Mouse (Mus musculus) limb, embryonic 15.5 days (tissue): Measurements from ENCODE around the gene Gm973. TPM values are rescaled to one million over a fixed set of nuclear protein-coding genes. Genes with fewer than 3 reads are reported as not detected.
A peak's percentile ranks its signal among the peaks of the same experiment; 100 is the strongest.
"Not testable (repeated sequence)": the region's sequence is repeated elsewhere in the genome, so short reads cannot be mapped to it uniquely, and the experiment has no call there.

ENCODE experiments used
- ATAC-seq: fragments of 200-750 bp; cut with Nextera tagmentation; 2 replicates; pipeline ENCODE4 v1.8.0; 2017; ENCODE audit warnings: low read depth, moderate TSS enrichment; ENCODE audit not compliant: insufficient number of reproducible peaks, low FRiP score, low TSS enrichment
- H3K27ac ChIP-seq: fragments of 300-500 bp; sonication (generic); 2 replicates; pipeline ENCODE4 v1.5.1; 2015; ENCODE audit warnings: moderate library complexity, mild to moderate bottlenecking, inconsistent platforms
- H3K27me3 ChIP-seq: fragments of 300-500 bp; sonication (generic); 2 replicates; pipeline ENCODE4 v1.6.1; 2015; ENCODE audit warnings: inconsistent platforms
- H3K36me3 ChIP-seq: fragments of 300-500 bp; sonication (generic); 2 replicates; pipeline ENCODE4 v1.6.1; 2015; ENCODE audit warnings: inconsistent platforms
- H3K4me1 ChIP-seq: fragments of 300-500 bp; sonication (generic); 2 replicates; pipeline ENCODE4 v1.6.1; 2015; ENCODE audit warnings: inconsistent platforms
- H3K4me2 ChIP-seq: fragments of 300-500 bp; sonication (generic); 2 replicates; pipeline ENCODE4 v1.6.1; 2015; ENCODE audit warnings: mild to moderate bottlenecking, inconsistent platforms
- H3K4me3 ChIP-seq: fragments of 300-500 bp; sonication (generic); 2 replicates; pipeline ENCODE4 v1.5.1; 2015; ENCODE audit warnings: mild to moderate bottlenecking, inconsistent platforms
- H3K9ac ChIP-seq: fragments of 300-500 bp; sonication (generic); 2 replicates; pipeline ENCODE4 v1.6.1; 2015; ENCODE audit warnings: inconsistent platforms
- H3K9me3 ChIP-seq: fragments of 300-500 bp; sonication (generic); 2 replicates; pipeline ENCODE4 v1.6.1; 2016; ENCODE audit warnings: inconsistent platforms
- WGBS: fragments of 180-500 bp; shearing (Covaris S2); methylation state at CpG from one replicate; pipeline ENCODE4 v1.1.7; 2015; 5-methylcytosine and 5-hydroxymethylcytosine counted together
- polyA plus RNA-seq: library from polyadenylated mRNA; unstranded; fragments of >200 nt; fragmentation: Nextera tagmentation; extraction: Ambion mirVana; gene quantifications from 2 replicates; pipeline ENCODE4 v1.2.1, GENCODE M21; 2015

The Gm973 gene
- polyA plus RNA-seq, 1 experiment from 2014 or later = 2.4 TPM

DNA sequence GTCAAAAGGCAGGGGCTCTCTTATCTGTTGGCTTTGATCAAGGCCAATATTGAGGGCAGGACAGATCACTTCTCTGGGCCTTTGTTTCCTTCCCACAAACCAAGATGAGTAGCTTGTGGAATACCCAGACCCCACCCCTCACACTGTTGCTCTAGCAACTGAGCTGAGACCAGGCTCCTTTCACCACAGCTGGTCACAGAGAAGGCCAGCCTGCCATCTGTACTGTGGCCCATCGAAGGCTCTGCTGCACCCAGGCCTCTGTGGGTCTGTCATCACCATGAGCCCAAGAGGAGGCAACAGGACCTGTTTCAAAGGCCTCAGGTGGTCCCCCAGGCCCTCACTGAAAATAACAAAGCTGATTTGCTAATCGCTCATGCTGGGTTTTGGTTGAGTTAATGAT is 99.0 kb downstream of the Gm973 start:
- no peak overlapping the region for H3K27ac ChIP-seq
- H3K36me3 ChIP-seq = no peaks in the 10 kb centered on the region
- no peaks in the 10 kb centered on the region for H3K4me1 ChIP-seq
- H3K9ac ChIP-seq = no peak overlapping the region
- H3K27me3 ChIP-seq = no peaks in the 10 kb centered on the region
- H3K4me3 ChIP-seq = no peak overlapping the region
- no peaks in the 10 kb centered on the region for H3K9me3 ChIP-seq
- WGBS = 79% methylated on average over 2 of the region's 2 CpGs
- no peak overlapping the region for H3K4me2 ChIP-seq
- ATAC-seq = no peak

DNA sequence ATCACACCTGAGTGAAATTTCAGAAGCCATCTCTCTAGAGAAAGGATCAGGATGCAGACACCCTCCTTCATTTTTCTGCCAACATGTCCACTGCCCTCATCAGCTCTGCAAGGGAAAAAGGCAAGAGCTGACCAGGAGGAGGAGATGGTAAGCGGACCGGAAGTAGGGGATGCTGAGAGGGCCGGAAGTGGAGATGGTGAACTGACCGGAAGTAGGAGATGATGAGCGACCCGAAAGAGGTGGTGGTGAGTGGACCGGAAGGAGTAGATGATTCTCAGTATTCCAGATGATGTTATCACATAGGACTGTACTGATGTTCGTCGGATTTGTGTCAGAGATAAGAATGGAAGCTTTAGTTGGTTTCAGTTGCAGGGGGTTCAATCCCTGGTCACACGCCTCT is 103.1 kb downstream of the Gm973 start:
- Histone ChIP-seq H3K4me1 (no peaks in the 10 kb centered on the region), H3K4me2 (no peak overlapping the region), H3K9me3 (no peaks in the 10 kb centered on the region), H3K9ac (no peak overlapping the region), H3K36me3 (no peaks in the 10 kb centered on the region), H3K27ac (no peak overlapping the region), H3K27me3 (no peaks in the 10 kb centered on the region), H3K4me3 (no peak overlapping the region)
- ATAC-seq = no peak
- WGBS = 89% methylated on average over 10 of the region's 10 CpGs

DNA sequence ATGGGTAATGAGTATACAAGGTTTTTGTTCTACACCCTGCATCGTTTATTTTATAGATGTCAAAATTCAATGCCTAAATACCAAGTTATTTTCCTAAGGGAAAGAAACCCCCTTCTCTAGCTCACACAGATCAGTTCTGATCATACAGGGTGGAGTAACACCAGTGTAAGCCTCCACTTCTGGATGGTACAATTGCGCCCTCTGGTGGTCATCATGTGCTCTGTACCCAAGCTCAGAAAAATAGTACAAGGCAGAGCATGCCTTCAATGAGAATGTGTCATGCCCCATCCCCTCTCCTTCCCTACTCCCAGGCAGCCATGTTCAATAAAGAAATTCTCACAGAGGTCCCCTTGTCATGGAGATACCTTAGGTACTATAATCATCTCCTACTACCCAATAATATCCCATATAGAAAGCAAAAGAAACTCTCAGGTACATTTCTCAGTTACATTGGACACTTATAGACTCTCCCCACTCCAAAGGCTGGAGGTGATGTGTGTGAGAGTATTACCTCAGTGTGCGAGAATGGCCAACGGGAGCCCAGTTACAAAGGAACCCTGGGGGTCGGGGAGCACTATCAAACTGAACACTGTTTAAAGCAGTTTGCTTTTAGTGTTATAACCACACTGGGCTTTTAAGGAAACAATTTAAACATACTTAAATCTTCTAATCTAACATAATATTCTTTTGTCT is 107.4 kb downstream of the Gm973 start:
- Histone ChIP-seq H3K9me3 (no peaks in the 10 kb centered on the region), H3K9ac (no peak overlapping the region), H3K4me1 (no peaks in the 10 kb centered on the region), H3K36me3 (no peaks in the 10 kb centered on the region), H3K27ac (no peak overlapping the region), H3K4me2 (no peak overlapping the region), H3K4me3 (no peak overlapping the region), H3K27me3 (no peaks in the 10 kb centered on the region)
- WGBS = 26% methylated on average over 5 of the region's 5 CpGs
- peak; percentile 40; the same call in 1 of the 2 replicates for ATAC-seq

DNA sequence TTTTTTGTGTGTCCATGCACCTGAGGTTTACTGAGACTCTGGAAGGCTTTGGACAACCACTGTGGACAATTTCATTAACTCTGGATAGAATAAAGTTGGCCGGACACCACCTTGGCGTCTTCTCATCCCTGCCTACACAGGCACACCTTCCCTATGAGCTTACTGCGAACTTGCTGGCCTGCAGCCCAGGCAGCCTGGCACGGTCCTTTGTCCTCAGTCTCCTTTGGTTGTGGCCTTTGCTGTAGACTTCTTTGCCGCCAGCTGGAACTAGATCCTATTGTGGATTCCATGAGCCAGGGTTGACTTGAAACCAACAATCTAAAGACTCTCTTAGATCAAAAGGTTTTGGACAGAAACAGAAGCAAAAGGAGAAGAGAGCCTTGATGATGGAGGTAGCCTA is 109.3 kb downstream of the Gm973 start:
- Histone ChIP-seq H3K36me3 (no peaks in the 10 kb centered on the region), H3K4me2 (no peak overlapping the region), H3K4me1 (no peaks in the 10 kb centered on the region), H3K27me3 (no peaks in the 10 kb centered on the region), H3K9ac (no peak overlapping the region), H3K9me3 (no peaks in the 10 kb centered on the region), H3K27ac (no peak overlapping the region), H3K4me3 (no peak overlapping the region)
- 71% methylated on average over 5 of the region's 5 CpGs for WGBS
- no peak for ATAC-seq

DNA sequence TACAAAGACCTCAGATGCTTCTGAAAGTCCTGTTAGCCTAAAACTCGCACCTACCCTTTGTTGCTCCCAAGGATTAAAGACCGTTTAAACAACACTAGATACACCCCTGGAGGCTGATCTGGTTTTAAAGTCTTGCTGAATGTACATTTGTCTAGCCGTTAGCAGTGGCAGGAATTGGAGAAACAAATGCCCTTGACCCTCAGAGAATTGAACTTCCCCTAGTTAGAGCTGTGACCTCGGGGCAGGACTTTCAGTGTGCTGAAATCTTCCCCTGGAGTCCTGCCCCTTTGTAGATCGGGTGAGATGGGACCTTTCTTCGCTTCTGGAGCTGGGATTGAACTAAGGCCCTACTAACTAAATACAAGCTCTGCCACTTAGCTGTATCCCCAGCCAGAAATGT is 113.1 kb downstream of the Gm973 start:
- H3K9ac ChIP-seq = no peak overlapping the region
- WGBS = 43% methylated on average over 6 of the region's 6 CpGs

DNA sequence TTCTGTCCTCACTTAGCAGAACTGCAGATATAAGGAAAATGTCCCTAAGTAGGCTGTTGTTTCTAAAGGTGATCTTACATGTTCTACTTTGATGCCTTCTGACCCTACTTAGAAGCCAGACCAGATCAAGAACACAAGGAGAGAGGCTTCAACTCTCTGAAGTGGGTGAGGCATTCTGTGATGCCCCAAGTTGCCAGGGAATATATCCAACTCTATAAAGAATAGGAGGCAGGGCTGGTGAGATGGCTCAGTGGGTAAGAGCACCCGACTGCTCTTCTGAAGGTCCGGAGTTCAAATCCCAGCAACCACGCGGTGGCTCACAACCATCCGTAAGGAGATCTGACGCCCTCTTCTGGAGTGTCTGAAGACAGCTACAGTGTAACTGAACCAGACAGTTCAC is 114.3 kb downstream of the Gm973 start:
- not testable (repeated sequence) for H3K4me1 ChIP-seq, H3K9me3 ChIP-seq, H3K27ac ChIP-seq, H3K36me3 ChIP-seq, H3K9ac ChIP-seq, H3K4me2 ChIP-seq, ATAC-seq, H3K27me3 ChIP-seq, H3K4me3 ChIP-seq
- WGBS = 93% methylated on average over 6 of the region's 6 CpGs

More for the DNA sequence above, 113.1 kb downstream of the Gm973 start:
- H3K9me3 ChIP-seq = no peaks in the 10 kb centered on the region
- H3K27me3 ChIP-seq = no peaks in the 10 kb centered on the region
- H3K4me2 ChIP-seq = no peak overlapping the region
- H3K4me3 ChIP-seq = no peak overlapping the region
- H3K36me3 ChIP-seq = no peaks in the 10 kb centered on the region
- H3K4me1 ChIP-seq = peaks cover 5% of the 10 kb centered on the region; the same call in 1 of the 2 replicates
- no peak for ATAC-seq
- H3K27ac ChIP-seq = no peak overlapping the region

DNA sequence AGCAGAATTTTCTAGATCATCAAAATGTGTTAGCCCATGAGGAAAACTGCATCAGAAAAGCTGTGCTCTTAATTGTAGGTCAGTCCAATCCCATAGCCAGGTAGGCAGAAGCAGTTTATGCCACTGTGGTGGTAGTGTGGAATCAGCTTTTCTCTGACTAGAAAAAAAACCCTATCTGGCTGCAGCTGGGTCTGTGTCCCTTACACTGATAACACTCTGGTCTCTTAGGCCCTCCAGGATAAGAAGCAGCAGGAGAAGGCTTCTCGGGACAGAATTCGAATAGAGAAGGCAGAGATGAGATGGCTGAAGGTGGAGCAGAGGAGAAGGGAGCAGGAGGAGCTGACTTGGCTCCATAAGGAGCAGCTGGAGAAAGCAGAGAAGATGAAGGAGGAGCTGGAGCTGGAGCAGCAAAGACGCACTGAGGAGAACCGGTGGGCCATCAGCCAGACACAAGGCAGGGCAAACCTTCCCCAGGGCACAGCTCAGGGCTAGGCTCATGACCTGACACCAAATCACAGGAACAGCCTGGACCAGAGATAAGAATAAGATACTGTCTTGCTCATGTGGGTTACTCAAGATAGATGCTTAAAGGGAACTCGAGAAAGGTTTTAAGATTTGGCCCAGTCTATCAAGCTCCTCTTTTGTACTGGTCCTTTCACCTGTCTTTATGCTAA is 116.1 kb downstream of the Gm973 start:
- Histone ChIP-seq H3K4me2 (no peak overlapping the region), H3K36me3 (no peaks in the 10 kb centered on the region), H3K9me3 (no peaks in the 10 kb centered on the region), H3K27me3 (no peaks in the 10 kb centered on the region), H3K4me1 (peaks cover 5% of the 10 kb centered on the region; the same call in 1 of the 2 replicates), H3K9ac (no peak overlapping the region), H3K27ac (no peak overlapping the region), H3K4me3 (no peak overlapping the region)
- no peak for ATAC-seq
- WGBS = 77% methylated on average over 5 of the region's 5 CpGs

DNA sequence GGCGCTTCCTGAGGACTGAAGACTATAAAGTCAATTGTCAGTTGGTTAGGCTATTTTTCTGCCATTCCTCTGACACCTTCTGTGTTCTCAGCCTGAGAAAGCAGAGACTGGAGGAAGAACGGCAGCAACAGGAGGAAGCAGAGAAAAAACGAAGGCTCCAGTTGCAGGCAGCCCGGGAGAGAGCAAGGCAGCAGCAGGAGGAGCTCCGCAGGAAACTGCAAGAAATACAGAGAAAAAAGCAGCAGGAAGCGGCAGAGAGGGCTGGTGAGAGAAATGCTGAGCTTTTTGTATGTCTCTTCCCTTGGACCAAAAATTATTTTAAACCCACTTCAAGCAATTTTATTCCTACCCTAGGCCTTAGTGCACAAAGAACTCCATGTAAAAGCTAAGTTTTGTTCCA is 117.0 kb downstream of the Gm973 start:
- H3K36me3 ChIP-seq = no peaks in the 10 kb centered on the region
- no peaks in the 10 kb centered on the region for H3K9me3 ChIP-seq
- ATAC-seq = no peak
- H3K4me1 ChIP-seq = peaks cover 5% of the 10 kb centered on the region; the same call in 1 of the 2 replicates
- no peak overlapping the region for H3K4me3 ChIP-seq
- 16% methylated on average over 6 of the region's 6 CpGs for WGBS
- 0 out of 2 replicates have a peak overlapping the region, but pooled peaks have one; percentile 1 for H3K4me2 ChIP-seq
- H3K27ac ChIP-seq = peak overlapping the region; percentile 48
- H3K27me3 ChIP-seq = no peaks in the 10 kb centered on the region
- H3K9ac ChIP-seq = no peak overlapping the region

DNA sequence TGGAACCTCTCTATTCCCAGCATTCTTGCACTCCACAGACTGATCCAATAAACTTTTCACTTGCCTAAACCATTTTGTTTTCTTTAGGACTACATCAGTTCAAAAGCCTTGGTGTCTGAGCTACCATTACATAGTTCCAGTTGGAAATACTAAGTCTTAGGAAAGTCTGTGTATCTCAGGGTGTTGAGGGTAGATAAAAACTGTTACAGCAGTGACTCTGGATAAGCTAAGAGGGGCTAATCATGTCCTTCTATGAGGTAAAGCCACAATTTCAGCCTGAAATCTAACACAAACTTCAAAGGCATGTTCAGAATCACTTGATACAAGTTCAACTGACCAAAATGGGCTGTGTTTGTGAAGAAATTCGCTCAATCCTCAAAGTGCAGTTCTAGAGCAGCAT is 120.3 kb downstream of the Gm973 start:
- ATAC-seq = no peak
- Histone ChIP-seq H3K9ac (no peak overlapping the region), H3K9me3 (no peaks in the 10 kb centered on the region), H3K27ac (no peak overlapping the region), H3K4me2 (no peak overlapping the region), H3K27me3 (no peaks in the 10 kb centered on the region), H3K4me3 (no peak overlapping the region), H3K36me3 (peaks cover 4% of the 10 kb centered on the region; the same call in 1 of the 2 replicates), H3K4me1 (peaks cover 5% of the 10 kb centered on the region; the same call in 1 of the 2 replicates)
- WGBS = 84% methylated on average over 1 of the region's 1 CpGs

DNA sequence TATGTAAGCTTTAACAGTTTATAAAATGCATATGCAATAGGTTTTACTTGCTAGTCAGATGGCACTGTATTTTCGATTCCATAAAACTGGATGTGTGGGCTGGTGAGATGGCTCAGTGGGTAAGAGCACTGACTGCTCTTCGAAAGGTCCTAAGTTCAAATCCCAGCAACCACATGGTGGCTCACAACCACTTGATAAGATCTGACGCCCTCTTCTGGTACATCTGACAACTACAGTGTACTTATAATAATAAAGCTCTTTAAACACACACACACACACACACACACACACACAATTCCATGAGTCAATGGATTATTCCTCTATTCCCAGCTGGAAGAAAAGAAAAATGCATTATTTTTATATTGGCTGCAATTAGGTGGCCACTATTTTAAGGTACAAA is 122.3 kb downstream of the Gm973 start:
- Histone ChIP-seq H3K4me3 (no peak overlapping the region), H3K9ac (no peak overlapping the region), H3K27ac (no peak overlapping the region), H3K4me2 (no peak overlapping the region), H3K36me3 (peaks cover 16% of the 10 kb centered on the region), H3K9me3 (no peaks in the 10 kb centered on the region), H3K27me3 (no peaks in the 10 kb centered on the region), H3K4me1 (peaks cover 5% of the 10 kb centered on the region; the same call in 1 of the 2 replicates)
- WGBS = 87% methylated on average over 3 of the region's 3 CpGs
- ATAC-seq = no peak

DNA sequence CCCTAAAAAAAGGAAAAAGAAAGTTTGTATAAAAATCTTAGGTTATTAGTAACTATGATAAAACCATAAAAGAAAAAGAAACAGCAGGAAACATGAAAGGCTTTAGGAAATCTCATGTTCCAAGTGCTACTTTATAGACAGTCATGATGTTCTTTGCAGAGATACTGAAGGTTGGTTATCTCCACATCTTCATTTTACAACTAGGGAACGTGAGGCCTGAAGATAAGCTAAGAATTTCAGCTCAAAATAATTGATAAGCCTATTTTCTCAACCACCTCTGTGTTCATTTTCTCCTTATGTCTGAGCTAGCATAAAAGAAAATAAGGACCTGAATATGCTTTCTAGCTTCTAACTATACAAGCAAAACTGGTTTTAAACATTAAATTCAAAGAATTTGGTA is 126.4 kb downstream of the Gm973 start:
- no peak overlapping the region for H3K9ac ChIP-seq
- no peaks in the 10 kb centered on the region for H3K27me3 ChIP-seq
- peaks cover 31% of the 10 kb centered on the region for H3K36me3 ChIP-seq
- no peaks in the 10 kb centered on the region for H3K9me3 ChIP-seq
- H3K27ac ChIP-seq = no peak overlapping the region
- H3K4me2 ChIP-seq = no peak overlapping the region
- no peak overlapping the region for H3K4me3 ChIP-seq
- no peak for ATAC-seq
- WGBS = 77% methylated on average over 1 of the region's 1 CpGs
- H3K4me1 ChIP-seq = no peaks in the 10 kb centered on the region

DNA sequence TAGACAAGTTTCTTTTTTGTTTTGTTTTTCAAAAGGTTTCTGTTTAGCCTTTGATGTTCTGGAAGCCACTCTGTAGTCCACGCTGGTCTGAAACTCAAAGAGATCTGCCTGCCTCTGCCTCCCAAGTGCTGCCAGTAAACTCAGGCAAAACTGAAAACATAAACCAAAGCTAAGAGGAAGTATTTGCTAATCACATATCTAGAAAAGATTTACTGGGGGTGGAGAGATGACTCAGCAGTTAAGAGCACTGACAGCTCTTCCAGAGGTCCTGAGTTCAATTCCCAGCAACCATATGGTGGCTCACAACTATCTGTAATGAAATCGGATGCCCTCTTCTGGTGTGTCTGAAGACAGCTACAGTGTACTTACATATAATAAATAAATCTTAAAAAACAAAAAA is 130.4 kb downstream of the Gm973 start:
- H3K4me3 ChIP-seq, H3K9ac ChIP-seq, H3K27me3 ChIP-seq, ATAC-seq, H3K4me1 ChIP-seq, H3K9me3 ChIP-seq, H3K4me2 ChIP-seq, H3K27ac ChIP-seq: not testable (repeated sequence)
- 92% methylated on average over 2 of the region's 2 CpGs for whole genome bisulfite sequencing
- peaks cover 41% of the 10 kb centered on the region for H3K36me3 ChIP-seq
